Mouse (Mus musculus) limb, embryonic 14.5 days (tissue): ENCODE measurements around the gene Hs6st3. TPM values are rescaled to one million over a fixed set of nuclear protein-coding genes. Genes with fewer than 3 reads are reported as not detected.

ENCODE experiments used
- ATAC-seq: fragments of 200-750 bp; cut with Nextera tagmentation; 2 replicates; pipeline ENCODE4 v1.8.0; 2017; ENCODE audit warnings: low read depth, moderate number of reproducible peaks, moderate TSS enrichment; ENCODE audit not compliant: low FRiP score
- DNase-seq: peaks from one replicate; pipeline ENCODE4 v3.0.0-alpha.2; 2015; ENCODE audit warnings: low spot score
- H3K27ac ChIP-seq: fragments of 300-500 bp; sonication (generic); replicated peaks from 2 replicates; pipeline ENCODE4 v1.5.1; 2014; ENCODE audit warnings: low read depth, mild to moderate bottlenecking, low read length, moderate library complexity, mixed read lengths
- H3K27me3 ChIP-seq: fragments of 300-500 bp; sonication (generic); 2 replicates; pipeline ENCODE4 v1.6.1; 2014; ENCODE audit warnings: low read length, mixed read lengths; ENCODE audit not compliant: control insufficient read depth, insufficient read depth
- H3K36me3 ChIP-seq: fragments of 300-500 bp; sonication (generic); 2 replicates; pipeline ENCODE4 v1.6.1; 2014; ENCODE audit warnings: mild to moderate bottlenecking, low read length, moderate library complexity, mixed read lengths; ENCODE audit not compliant: control insufficient read depth, insufficient read depth
- H3K4me1 ChIP-seq: fragments of 300-500 bp; sonication (generic); 2 replicates; pipeline ENCODE4 v1.6.1; 2014; ENCODE audit warnings: antibody characterized with exemption, low read length, mixed read lengths; ENCODE audit not compliant: control insufficient read depth, insufficient read depth
- H3K4me2 ChIP-seq: fragments of 300-500 bp; sonication (generic); replicated peaks from 2 replicates; pipeline ENCODE4 v1.6.1; 2014; ENCODE audit warnings: low read depth, mild to moderate bottlenecking, low read length, moderate library complexity; ENCODE audit not compliant: severe bottlenecking
- H3K4me3 ChIP-seq: fragments of 300-500 bp; sonication (generic); replicated peaks from 2 replicates; pipeline ENCODE4 v1.5.1; 2014; ENCODE audit warnings: low read length
- H3K9ac ChIP-seq: fragments of 300-500 bp; sonication (generic); 2 replicates; pipeline ENCODE4 v1.6.1; 2014; ENCODE audit warnings: mild to moderate bottlenecking, low read depth, low read length, moderate library complexity; ENCODE audit not compliant: severe bottlenecking
- H3K9me3 ChIP-seq: fragments of 300-500 bp; sonication (generic); 2 replicates; pipeline ENCODE4 v1.6.1; 2016; ENCODE audit warnings: low read length; ENCODE audit not compliant: control insufficient read depth
- POLR2A ChIP-seq: fragments of 200-500 bp; IDR thresholded peaks from 2 replicates; pipeline ENCODE4 v1.8.0; 2012; ENCODE audit warnings: inconsistent platforms, mild to moderate bottlenecking, moderate library complexity, borderline replicate concordance; ENCODE audit not compliant: insufficient read depth, insufficient read length; ENCODE audit errors: extremely low read depth
- WGBS: fragments of 180-500 bp; shearing (Covaris S2); extraction: QIAGEN DNeasy Blood & Tissue Kit; methylation state at CpG from one replicate; pipeline ENCODE4 v1.1.7; 2014; 5-methylcytosine and 5-hydroxymethylcytosine counted together
- polyA plus RNA-seq, 2 experiments: library from polyadenylated mRNA; depleted of rRNA in 1 of 2; stranded (reverse) in 1 of 2; unstranded in 1 of 2; fragments of >200 nt; fragmentation: Nextera tagmentation in 1 of 2; extraction: Ambion mirVana in 1 of 2; gene quantifications; 2 replicates each; pipeline versions ENCODE4 v1.2.1 to v1.2.3; 2012 to 2014

Gene Hs6st3
- polyA plus RNA-seq, 2 experiments: 0.43 to 0.89 TPM

DNA sequence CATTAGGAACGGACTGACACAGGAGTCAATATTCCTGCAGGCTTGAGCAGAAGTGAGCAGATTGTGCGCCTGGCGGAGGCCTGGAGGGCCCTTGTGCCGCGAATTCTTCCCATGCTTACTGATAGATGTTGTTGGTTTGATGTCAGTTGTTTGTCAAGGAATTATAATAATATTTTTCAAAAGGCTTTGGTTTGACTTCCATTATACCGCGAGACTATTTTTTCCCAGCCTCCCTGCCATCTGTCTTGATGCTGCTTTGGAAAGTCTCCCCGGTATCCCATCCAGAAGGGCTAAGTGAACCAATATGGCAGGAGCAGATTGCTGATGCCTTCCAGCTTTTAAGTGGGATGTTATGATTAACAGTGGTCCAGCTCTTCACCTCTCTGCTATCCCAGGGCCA, 651.3 kb downstream of the Hs6st3 start:
- Histone ChIP-seq H3K4me3 (no peak overlapping the region), H3K4me2 (no peak overlapping the region), H3K9ac (no peak overlapping the region), H3K27me3 (no peaks in the 10 kb centered on the region), H3K36me3 (no peaks in the 10 kb centered on the region), H3K4me1 (no peaks in the 10 kb centered on the region), H3K9me3 (no peaks in the 10 kb centered on the region), H3K27ac (no peak overlapping the region)
- ATAC-seq (no peak), DNase-seq (no peak)
- TF ChIP-seq POLR2A: no peak
- WGBS: 94% methylated on average over 8 of the region's 8 CpGs

- H3K36me3 ChIP-seq: no peaks in the 10 kb centered on the region
- TF ChIP-seq POLR2A: no peak
- 51% methylated on average over 9 of the region's 9 CpGs for WGBS
- no peaks in the 10 kb centered on the region for H3K4me1 ChIP-seq
- H3K9ac ChIP-seq: no peak overlapping the region
- no peak overlapping the region for H3K4me3 ChIP-seq
- H3K9me3 ChIP-seq: no peaks in the 10 kb centered on the region
- no peaks in the 10 kb centered on the region for H3K27me3 ChIP-seq
- no peak for ATAC-seq
- no peak for DNase-seq
- H3K27ac ChIP-seq: no peak overlapping the region
- H3K4me2 ChIP-seq: no peak overlapping the region
Measured at GRCm38 (mm10) chr14:119797172-119797850, 659.2 kb downstream of the Hs6st3 start.

DNA sequence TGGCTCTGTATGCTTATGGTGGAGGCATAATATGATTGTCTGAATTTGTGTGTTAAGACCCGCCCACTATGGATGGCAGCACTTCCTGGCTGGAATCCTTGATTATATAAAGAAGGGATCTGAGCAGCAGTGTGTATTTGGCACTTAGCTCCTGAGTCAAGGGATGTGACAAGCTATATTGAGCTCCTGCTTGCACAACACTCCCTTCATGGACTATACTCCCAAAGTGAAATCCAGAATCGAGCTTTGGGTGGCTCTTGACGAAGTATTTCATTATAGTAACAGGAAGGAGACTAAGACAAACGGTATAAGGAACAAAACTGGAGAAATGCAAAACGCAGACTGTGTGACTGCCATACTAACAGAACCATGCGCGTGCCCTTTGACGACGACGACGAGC, 660.4 kb downstream of the Hs6st3 start:
- TF ChIP-seq POLR2A: no peak

GRCm38 (mm10) chr14:119800856-119801255, 662.7 kb downstream of the Hs6st3 start:
- Histone ChIP-seq H3K4me1 (no peaks in the 10 kb centered on the region), H3K36me3 (no peaks in the 10 kb centered on the region), H3K4me2 (no peak overlapping the region), H3K4me3 (no peak overlapping the region), H3K27me3 (no peaks in the 10 kb centered on the region), H3K9ac (no peak overlapping the region), H3K27ac (no peak overlapping the region), H3K9me3 (no peaks in the 10 kb centered on the region)
- TF ChIP-seq POLR2A: no peak
- ATAC-seq: no peak
- WGBS: 49% methylated on average over 11 of the region's 11 CpGs
- no peak for DNase-seq

More for the DNA sequence above, 660.4 kb downstream of the Hs6st3 start:
- H3K9me3 ChIP-seq: no peaks in the 10 kb centered on the region
- H3K4me2 ChIP-seq: no peak overlapping the region
- H3K9ac ChIP-seq: no peak overlapping the region
- ATAC-seq (no peak), DNase-seq (no peak)
- no peaks in the 10 kb centered on the region for H3K27me3 ChIP-seq
- no peaks in the 10 kb centered on the region for H3K4me1 ChIP-seq
- H3K36me3 ChIP-seq: no peaks in the 10 kb centered on the region
- 86% methylated on average over 11 of the region's 11 CpGs for WGBS
- H3K4me3 ChIP-seq: no peak overlapping the region
- no peak overlapping the region for H3K27ac ChIP-seq

GRCm38 (mm10) chr14:119813898-119814297, 675.8 kb downstream of the Hs6st3 start:
- 75% methylated on average over 4 of the region's 4 CpGs for WGBS

More at GRCm38 (mm10) chr14:119813898-119814297, 675.8 kb downstream of the Hs6st3 start:
- no peak overlapping the region for H3K27ac ChIP-seq
- no peaks in the 10 kb centered on the region for H3K4me1 ChIP-seq
- H3K36me3 ChIP-seq: no peaks in the 10 kb centered on the region
- TF ChIP-seq POLR2A: no peak
- no peaks in the 10 kb centered on the region for H3K9me3 ChIP-seq
- H3K27me3 ChIP-seq: no peaks in the 10 kb centered on the region
- DNase-seq (no peak), ATAC-seq (no peak)
- no peak overlapping the region for H3K4me2 ChIP-seq
- H3K4me3 ChIP-seq: no peak overlapping the region
- H3K9ac ChIP-seq: no peak overlapping the region
